Mouse (Mus musculus) ovary, postnatal 14 days (tissue): ENCODE data around the gene Sec14l5.

ENCODE experiments used
- DNase-seq: peaks from one replicate; pipeline ENCODE4 v3.0.0; 2022; ENCODE audit warnings: low spot score

The Sec14l5 gene

DNA sequence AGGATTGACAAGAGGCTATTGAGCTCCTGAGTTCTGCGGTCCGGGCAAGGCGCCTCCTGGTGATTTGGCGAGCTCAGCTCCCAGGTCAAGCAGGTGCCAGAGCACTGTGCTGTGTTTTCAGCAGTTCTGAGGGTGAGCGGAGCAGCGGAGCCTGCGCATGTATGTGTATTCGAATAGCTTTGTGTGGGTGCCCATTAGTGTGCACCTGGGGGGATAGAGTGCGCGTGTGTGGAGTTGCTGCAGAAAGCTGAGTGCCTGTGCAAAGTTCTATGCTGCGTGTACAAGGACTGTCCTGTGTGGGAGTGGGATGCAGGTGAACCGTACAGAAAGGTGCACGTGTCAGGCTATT is at the start of gene Sec14l5:
TSS of gene Sec14l5 (plus strand) at position 73 of the 349 bp plus-strand sequence.
- no peak for DNase-seq

DNA sequence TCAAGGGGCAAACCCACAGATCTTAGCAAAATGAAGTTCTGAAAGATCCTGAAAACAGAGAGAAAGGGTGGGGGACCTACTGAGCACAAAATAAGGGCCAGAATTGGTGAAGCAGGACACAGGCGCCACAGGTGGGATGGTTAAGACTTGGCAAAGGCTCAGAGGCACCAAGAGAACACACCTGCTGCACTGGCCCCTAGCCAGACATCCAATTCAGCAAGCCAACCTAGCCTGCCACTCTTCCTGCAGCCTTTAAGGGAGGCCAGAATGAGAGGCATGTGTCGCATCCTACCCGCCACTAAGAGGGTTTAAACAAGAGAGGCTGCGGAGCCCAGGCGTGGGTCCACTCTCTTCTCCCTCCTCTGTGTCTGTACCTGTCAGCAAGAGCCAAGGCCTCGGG is 45.9 kb upstream of the Sec14l5 start:
- DNase-seq: no peak

DNA sequence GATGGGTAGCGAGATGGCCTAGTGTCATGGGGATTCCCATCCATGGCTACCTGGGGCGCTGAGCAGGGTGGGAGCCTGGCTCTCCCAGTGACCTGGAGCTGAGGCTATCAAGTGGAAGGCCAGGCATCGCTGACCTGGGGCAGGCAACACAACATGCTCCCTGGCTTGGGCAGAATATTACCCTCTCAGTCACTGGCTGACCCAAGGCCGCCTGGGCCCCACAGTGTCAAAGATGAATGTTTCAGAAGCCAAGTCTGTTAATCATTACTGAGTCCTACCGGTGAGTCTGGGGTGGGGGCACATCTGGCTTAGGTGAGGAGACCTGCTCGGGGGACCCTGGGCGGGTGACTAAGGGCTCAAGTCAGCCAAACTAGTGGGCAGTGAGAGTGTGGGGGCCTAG is 37.0 kb upstream of the Sec14l5 start:
- no peak for DNase-seq

DNA sequence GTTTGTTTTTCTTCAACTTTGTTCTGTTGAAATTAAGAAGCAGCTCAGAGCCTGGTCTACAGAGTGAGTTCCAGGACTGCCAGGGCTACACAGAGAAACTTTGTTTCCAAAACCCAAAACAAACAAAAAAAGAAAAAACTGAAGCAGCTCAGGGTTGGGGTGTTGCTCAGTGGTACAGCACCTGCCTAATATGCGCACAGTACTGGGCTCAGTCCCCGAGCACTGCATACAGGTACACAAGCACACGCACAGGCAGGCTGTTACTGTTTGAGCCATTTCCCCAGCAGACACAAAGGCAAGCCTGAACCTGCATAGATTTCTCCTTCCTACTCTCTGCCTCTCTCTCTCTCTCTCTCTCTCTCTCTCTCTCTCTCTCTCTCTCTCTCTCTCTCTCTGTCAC is 35.9 kb upstream of the Sec14l5 start:
- DNase-seq: no peak

DNA sequence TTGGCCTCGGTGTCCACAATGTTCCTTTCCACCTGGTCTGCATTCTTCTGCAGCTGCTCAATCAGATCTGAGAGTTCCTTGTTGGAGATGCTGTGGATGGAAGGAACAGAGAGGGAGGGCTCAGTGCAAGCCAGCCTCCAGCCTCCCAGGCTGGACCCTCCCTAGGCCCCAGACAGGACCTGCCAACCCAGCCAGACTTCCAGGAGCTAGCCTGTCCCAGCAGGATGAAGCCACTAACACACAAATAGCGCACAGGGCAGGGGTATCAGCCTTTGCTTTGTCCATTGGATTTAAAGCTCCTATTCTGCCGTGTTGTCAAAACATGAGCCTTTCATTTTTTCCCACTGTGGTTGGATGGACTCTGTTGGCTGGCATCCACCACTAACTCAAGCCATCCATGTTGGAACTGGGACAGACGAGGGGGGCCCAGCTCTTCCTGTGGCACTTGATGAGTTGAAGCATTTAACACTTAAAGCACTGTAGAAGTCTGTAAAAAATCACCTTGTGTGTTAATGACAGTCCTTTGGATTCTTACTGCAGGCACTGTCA is 33.8 kb upstream of the Sec14l5 start:
- no peak for DNase-seq

DNA sequence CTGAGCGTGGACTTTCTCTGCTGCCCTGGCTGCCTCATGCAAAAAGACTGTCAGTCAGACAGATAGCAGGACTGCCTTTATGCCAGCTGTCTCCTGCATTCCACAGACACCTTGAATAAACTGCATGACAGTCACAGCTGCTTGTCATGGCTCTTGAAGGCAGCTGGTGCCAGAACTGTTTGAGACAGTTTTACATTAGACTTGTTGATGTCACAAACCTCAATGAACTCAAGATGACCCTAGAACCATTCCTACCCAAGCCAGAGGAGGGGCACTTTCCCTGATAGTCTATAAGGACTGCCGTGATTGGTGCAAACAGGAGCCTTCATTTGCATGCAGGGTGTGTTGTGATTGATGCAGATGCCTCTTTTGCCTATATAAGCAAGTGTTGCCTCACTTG is 33.3 kb upstream of the Sec14l5 start:
- DNase-seq: no peak

DNA sequence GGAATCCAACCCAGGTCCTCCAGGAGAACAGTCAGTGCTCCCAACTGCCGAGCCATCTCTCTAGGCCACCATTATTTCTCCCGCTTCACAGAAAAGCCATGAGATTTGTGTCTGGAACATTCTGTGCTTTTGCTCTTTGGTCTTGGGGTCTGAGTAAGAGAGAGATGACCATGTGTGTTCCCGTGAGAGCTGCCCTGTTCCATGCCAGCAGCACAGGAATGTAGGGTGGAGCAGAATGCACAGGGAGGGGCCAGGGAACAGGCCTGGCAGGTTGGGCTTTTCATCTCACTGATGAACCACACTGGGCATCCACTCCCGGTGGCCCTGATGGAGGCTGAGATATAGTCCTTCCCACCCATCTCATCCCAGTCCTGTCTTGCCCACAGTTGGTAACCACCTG is 27.5 kb upstream of the Sec14l5 start:
- DNase-seq: no peak

DNA sequence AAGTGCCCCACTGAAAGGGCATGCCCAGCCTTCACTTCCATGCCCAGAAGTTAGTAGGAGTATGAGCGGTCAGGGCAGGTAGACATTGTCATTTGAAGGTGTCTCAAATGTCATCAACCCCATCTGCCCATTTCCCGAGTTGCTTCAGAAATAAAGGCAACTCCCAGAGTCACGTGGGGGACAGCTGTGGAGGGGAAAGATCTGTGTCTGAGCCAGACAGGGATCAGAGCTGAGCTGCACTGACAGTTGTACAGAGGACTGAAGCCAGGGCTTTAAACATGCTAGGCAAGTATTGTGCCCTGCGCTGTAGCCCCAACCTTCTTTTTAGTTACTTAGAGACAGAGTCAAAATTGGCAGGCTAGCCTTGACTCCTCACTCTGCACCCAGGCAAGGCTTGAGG is 27.1 kb upstream of the Sec14l5 start:
- no peak for DNase-seq

DNA sequence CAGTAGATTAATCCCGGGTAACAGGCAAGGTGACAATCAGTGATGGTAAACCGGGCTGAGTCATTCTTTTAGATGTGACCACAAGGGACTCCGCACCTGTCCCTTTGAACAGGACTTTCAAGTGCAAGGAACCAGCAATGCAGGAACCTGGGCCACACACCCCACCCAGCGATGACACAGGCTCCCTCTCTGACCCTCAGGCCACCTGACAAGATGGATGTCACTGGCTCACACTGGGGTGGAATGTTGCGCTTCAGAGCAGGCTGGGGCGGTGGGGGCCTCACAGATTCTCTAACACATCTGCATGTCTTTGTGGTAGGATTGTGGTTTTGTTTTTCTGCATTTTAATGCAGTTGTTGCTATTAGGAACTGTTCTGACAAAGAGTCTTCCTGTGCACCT is 23.4 kb upstream of the Sec14l5 start:
- no peak for DNase-seq

DNA sequence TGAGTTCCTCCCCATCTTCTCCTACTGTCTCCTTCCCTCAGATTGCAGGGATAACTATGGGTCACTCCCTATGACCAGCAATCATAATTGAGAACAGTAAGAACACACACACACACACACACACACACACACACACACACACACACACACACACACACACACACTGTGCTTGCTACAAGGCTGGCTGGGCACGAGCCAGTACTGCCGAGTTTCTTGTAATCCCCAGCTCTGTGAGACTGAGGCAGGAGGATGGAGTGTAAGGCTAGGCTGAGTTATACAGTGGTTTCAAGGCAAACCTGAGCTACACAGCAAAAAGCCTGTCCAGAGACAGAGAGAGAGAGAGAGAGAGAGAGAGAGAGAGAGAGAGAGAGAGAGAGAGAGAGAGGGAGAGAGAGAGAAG is 16.7 kb upstream of the Sec14l5 start:
- DNase-seq: no peak

DNA sequence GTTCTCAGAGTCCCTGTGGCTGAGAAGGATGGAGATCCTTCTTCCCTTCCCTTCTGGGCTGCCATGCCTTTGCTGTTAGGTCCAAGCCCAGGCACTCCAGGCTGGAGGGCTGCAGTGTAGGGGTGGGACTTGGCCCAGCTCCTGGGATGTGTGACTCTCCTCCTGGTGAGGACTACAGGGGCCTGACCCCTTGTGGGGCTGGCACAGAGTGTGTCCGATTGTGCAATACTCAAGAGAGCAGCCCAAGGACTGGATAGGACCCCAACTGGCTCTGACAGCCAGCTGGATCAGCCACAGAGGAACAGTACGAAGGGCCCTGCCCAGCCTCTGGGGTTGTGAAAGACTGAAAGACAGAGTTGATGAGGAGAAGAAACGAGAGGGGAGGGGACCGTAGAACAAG is 16.1 kb upstream of the Sec14l5 start:
- DNase-seq: peak; percentile 39

DNA sequence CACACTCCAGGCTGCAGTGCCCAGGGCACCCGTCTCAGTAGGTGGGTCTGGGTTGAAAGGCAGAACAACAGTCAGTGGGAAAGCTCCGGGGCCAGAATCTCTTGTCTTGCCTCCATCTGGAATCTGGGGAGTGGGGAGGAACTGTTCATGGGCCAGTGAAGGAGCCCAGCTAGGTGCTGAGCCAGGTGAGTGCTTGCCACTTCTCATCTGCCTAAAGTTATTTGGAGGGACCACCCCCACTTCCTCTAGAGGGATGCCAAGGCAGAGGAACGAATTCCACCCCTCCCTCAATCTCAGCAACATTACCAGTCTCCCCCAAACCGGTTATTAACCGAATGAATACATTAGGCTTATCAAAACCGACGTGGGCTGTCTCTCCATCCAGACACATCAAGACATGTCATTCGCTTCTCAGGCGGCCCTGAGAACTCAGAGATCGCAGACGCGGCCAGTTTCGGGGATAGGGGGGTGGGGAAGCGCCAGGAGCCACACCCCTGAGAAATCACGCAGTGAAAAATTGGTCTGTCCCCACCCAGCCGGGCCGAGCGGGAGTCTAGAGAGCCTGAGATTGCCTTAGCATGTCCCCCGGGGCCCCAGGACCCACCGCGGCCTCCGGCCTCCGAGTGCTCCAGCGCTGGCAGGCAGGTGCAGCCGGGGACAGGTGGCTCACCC is 15.5 kb upstream of the Sec14l5 start:
- DNase-seq: no peak

DNA sequence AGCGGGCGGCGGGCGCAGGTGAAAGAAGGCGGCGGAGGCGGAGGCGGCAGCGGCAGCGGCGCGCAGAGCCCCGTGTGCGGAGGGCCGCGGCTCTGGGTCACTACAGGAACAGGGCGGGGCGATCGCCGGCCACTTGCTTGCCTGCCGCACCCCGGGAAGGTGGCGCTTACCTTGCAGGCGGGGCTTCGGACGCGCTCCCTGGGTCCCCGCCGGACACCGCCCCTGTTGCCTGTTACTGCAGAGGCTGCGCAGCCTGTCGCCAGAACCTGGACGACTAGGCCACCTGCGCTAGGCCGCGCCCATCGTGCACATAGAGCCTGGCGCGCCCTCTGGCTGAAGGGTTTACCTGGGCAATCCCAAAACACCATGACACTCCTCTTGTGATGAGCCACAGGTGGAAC is 14.5 kb upstream of the Sec14l5 start, which contains the start of gene Ppl:
TSS of gene Ppl (minus strand) at position 21 of the 401 bp plus-strand sequence.
- peak; percentile 28 for DNase-seq

DNA sequence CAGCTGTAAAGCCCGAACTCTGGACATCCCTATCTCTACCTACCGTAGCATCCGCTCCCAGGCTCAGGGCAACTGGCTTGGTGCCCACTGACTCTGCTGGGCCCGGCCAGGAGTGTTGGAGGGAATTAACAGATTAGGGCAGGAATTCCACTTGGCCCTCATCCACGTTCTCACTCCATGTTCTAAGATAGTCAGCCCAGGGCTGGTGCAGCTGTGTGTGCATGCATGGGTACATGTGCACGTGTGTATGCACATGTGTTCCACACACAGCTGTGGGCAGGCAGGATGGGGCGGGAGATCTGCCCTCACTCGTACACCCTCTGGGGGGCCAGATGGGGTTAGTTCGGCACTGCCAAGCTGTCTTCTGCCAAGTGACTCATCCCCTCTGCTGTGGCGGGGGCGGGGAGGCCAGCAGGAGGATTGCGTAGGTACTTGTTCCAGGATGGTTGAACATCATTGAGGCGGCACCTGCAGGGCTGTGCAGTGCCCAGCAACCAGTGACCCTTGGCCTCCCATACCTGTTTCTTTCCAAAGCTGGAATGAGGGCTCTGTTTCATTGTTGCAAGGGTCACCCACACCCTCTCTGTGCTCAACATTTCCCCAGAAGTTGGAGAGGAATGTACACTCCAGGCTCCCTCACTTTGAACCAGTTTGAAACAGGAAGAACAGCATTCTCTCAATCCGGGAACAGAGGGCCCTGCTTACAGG is 12.1 kb upstream of the Sec14l5 start:
- DNase-seq: peak; percentile 36

DNA sequence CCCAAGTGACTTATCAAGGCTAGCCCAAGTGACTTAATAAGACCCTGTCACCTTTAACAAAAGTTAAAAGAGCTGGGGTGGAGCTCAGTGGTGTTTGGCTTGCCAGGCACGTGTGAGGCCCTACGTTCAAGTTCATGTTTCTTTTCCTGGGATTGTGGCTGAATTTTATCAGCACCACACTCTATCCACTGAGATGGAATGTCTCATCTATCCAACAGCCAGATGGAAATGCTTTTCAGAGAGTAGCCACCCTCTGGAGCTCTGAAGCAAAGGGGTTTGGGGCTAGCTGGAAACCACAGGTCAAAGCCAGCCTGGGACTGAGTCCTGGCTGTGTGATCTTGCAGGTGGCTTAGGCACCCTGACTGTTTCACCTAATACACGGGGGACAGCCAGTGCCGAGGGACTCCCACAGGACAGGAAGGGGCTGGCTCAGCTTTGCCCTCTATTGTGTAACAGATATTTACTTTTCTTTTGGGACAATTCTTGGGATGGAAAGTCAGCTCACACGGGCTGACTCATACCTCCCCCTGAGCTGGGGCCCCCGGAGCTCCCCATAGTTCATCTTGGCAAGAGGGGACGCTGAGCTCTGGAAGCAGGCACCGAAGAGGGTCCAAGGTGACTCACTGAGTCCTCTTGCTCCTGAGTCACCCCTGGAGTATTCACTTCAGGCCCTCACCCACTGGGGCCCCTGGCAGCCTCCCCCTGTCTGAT is 11.2 kb upstream of the Sec14l5 start:
- no peak for DNase-seq

DNA sequence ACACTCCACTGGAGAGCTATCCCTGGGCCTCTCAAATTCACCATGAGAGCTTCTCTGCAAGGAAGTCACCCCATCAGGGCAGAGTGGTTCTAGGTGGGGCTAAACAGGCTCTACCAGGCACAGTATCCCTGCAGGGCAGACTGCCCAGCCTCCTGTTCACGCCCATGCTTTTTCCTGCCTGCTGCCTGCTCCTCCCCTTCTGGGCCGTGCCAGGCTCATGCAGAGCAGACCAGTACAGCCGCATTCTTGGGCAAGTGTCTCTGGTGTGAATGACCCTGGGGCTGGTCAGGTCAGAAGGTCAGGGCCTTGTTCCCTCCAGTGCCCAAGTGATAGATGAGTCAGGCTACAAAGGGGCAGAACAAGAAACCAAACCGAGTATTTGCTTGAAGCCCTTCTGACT is 10.4 kb upstream of the Sec14l5 start:
- DNase-seq: peak; percentile 37

DNA sequence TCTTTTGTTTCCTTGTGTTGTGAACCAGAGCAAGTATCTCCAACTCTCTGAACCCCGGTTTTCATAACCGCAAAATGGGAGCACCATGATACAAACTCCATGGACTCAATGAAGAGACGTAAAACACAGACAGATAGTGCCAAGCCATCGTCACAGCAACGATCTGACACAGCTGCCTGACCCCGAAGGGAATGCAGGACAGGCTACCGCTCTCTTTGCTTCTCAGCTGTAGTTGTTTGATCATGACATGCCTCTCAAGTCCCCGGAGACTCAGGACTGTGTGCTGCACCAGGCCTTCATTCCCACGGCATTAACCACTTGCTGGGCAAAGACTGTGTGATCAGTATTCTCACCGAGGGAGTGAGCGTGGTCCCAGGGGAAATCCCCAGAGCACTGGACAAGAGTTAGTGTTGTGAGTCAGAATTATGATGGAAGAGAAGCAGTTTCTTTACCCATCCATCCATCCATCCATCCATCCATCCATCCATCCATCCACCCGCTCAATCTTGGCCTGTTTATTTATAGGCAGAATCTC is 9.8 kb upstream of the Sec14l5 start:
- DNase-seq: no peak

DNA sequence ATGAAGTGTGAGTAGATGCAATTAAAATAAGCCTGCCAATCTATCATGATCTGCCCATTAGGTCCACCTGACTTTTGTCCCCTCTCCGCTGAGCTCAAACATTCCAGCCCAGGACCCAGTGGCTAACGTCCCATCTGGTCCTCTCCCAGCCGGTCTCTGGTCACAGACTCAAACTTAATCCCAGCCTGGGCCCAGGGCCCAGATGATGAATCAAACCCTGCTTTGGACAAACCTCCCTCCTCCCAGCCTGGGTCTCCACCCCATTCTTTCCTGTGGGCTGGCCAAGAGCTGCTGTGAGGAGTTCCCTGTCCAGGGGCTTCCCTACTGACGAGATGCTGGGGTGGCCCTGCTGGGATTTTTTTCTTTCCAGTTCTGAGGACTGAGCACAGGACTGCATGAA is 7.2 kb upstream of the Sec14l5 start:
- no peak for DNase-seq

DNA sequence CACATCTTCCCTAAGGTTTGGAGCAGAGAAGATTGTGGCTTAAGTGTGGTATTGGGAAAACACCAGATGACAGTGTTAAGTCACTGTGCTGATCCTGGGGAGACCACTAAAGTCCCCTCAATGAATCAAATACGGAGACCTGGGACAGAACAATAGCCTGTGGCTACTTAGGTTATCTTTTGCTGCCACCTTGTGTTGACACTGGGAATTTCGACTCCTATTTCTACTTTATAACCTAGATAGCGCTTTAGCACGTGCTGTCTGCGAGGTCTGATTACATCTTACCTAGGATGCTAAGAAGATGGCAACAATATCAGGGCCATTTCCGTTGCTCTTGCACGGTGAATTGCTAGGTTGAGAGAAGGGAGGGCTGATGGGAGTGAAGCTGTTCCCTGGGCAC is 1.3 kb upstream of the Sec14l5 start:
- peak; percentile 71 for DNase-seq

DNA sequence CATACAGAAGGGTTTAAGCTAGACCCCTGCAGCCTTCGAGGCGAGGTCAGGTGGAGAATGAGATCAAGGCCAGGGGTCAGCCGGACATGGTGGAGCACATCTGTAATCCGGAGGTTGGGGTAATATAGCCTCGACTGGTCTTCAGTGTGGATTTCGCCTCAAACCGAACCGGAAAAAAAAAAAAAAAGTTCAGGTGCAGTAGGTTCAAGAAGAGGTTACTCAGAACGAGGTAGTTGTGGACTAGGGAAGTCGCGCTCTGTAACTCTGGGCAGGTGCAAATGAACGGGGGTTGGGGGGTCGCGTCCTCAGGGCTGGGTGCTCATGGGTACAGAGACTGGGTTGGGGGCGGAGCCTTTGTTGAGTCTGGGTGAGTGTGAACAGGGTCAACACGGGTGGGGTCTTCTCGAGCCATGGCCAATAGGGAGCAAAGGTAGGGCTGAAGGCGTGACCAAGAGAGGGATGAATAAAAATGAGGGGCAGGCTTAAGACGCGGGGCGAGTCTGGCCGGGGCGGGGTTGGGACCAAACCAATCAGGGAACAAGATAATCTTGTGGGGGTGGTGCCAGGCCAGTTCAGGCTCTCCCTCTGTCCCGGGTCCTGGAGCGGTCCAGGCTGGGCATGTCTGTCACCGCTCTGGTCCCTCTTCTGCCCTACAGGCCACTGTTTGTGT is 407 bp upstream of the Sec14l5 start:
- peak; percentile 39 for DNase-seq

DNA sequence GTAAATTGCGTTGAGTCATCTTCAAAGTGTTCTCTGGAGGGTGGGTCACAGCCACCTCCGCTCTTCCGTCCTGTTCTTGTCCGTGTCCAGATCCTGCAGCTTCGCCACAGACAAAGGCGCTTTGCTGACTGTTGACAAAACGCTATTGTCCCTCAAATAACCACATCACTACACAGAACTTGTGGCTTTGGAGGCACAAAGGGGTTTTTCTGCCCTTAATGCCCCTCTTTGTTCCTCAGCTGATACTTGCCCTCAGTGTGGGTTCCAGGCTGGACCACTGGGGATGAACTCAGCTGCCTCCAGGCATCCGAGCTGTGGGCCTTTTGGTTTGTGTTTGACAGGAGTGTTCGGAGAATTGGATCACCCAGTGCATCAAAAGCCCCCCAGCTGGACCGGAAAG is 3.6 kb downstream of the Sec14l5 start:
- no peak for DNase-seq
